Mouse (Mus musculus): ENCODE measurements around the gene Clcn2. TPM values are rescaled to one million over a fixed set of nuclear protein-coding genes. Genes with fewer than 3 reads are reported as not detected.
A peak's percentile ranks its signal among the peaks of the same experiment; 100 is the strongest.

The Clcn2 gene
- polyA plus RNA-seq, 1 experiment = 1.8 TPM

DNA sequence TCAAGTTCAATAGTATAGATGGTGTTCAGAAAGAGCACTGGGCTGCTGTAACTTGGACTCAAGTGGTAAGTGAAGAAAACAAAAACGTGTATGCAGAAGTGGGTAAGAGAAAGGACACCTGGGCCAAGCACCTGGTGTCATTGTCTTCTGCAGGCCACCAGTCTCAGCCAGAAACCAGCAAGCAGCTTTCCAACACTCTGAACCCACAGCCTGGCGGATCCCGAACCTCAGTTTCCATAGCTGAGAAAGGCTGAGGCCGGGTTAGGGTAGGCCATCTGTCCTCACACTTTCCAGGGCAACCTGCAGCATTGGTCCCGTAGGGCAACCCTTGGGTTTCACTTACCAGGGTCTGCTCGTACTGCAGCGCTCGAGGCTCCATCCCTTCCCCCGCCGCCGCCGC is 2.0 kb downstream of the Clcn2 start:
- Histone ChIP-seq H3K9me3 (ENCODE audit: control insufficient read depth, low read length) (no peaks in the 10 kb centered on the region), H3K36me3 (ENCODE audit: control insufficient read depth) (peaks cover 47% of the 10 kb centered on the region), H3K4me3 (replicated peaks) (peak overlapping the region; percentile 80), H3K4me1 (ENCODE audit: control insufficient read depth) (peaks cover 83% of the 10 kb centered on the region), H3K27me3 (ENCODE audit: control insufficient read depth) (no peaks in the 10 kb centered on the region)
- TF ChIP-seq GATA1 (IDR thresholded peaks at IDR 0.05; ENCODE audit: low read length) = no peak
- no peak for TF ChIP-seq TAL1 (IDR thresholded peaks at IDR 0.05; ENCODE audit: low read length)

DNA sequence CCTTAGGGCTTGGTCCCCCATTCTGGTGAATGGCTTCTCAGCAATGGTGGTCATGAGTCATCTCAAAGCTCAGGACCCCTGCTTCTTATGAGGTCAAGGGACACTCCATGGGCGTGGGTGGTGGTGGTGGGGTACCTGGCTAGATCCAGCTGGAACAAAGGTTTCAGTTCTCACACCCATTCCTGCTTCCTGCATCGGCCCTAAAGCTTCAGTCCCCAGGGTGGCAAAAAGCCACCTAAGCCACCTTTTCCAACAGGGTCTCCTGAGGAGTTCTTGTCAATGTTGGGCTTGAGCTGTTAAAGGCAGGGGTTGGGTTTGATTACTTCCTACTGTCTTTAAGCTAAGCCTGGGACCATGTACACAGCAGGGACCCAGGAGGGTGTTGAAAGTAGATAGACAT is 2.4 kb downstream of the Clcn2 start:
- TF ChIP-seq GATA1 (IDR thresholded peaks at IDR 0.05; ENCODE audit: low read length) = no peak
- TF ChIP-seq TAL1 (IDR thresholded peaks at IDR 0.05; ENCODE audit: low read length) = no peak
- Histone ChIP-seq H3K36me3 (ENCODE audit: control insufficient read depth) (peaks cover 47% of the 10 kb centered on the region), H3K27me3 (ENCODE audit: control insufficient read depth) (no peaks in the 10 kb centered on the region), H3K9me3 (ENCODE audit: control insufficient read depth, low read length) (no peaks in the 10 kb centered on the region), H3K4me3 (replicated peaks) (peak overlapping the region; percentile 80), H3K4me1 (ENCODE audit: control insufficient read depth) (peaks cover 87% of the 10 kb centered on the region)

DNA sequence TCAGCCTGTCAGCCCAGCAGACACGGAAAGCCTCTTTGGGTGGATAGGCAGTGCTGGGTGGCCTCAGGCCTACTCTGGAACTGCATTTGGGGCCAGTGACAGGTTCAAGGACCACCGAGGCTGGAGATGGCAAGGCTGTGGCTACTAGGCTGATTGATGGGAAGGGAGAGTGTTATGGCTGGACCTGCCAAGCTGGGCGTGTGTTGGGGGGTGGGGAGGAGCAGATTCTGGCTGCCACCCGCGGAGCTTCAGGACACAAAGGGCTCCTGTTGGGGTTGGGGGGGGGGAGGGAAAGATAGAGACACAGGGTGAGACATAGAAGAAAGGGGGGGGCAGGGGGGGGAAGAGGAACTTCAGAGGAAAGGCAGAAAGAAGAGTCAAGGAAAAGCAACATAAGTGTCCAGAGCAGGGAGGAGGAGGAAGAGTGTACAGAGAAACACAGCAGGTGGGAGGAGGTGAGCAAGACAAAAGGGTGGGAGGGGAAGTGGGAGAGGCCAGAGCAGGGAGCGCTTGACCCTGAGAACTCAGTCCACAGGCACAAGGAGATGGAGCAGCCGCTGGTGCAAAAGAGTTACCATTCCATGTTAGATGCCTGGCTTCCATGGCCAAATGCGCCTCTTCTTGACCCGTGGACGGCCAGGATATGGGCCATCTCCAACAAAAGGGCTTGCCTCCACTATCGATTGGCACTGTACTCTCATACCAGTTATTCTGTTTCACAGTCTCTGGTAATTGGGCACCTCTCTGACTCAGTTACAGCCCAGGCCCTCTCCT is 3.1 kb downstream of the Clcn2 start:
- H3K4me1 ChIP-seq (ENCODE audit: control insufficient read depth) = peaks cover 94% of the 10 kb centered on the region
- no peak for TF ChIP-seq GATA1 (IDR thresholded peaks at IDR 0.05; ENCODE audit: low read length)
- no peak for TF ChIP-seq TAL1 (IDR thresholded peaks at IDR 0.05; ENCODE audit: low read length)
- no peaks in the 10 kb centered on the region for H3K27me3 ChIP-seq (ENCODE audit: control insufficient read depth)

DNA sequence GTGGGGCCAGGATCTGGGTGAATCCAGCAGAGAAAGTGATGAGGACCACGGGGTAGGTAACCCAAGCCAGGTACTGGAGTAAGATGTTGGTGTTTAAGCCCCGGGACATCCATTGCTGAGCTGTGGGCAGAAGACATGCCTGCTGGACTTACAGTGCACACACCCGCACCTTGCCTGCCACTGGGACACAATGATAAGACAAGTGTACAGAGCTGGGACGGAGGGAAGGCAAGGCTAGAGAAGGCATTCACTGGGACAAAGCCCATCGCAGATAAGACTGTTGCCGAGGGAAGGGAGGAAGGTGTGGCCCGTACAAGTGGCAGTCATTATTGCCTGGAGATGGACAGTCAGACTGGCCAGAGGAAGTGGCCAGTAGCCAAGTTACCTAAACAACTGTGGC is 4.7 kb downstream of the Clcn2 start:
- TF ChIP-seq TAL1 (IDR thresholded peaks at IDR 0.05; ENCODE audit: low read length) (peak; percentile 36; the same call in 2 of the 3 replicates), GATA1 (IDR thresholded peaks at IDR 0.05; ENCODE audit: low read length) (peak; percentile 60)
- H3K36me3 ChIP-seq (ENCODE audit: control insufficient read depth) = peaks cover 63% of the 10 kb centered on the region
- H3K4me1 ChIP-seq (ENCODE audit: control insufficient read depth) = peaks cover 100% of the 10 kb centered on the region
- H3K9me3 ChIP-seq (ENCODE audit: control insufficient read depth, low read length) = no peaks in the 10 kb centered on the region
- no peaks in the 10 kb centered on the region for H3K27me3 ChIP-seq (ENCODE audit: control insufficient read depth)
- peak overlapping the region; percentile 80 for H3K4me3 ChIP-seq (replicated peaks)

More for the DNA sequence above, 3.1 kb downstream of the Clcn2 start:
- H3K36me3 ChIP-seq (ENCODE audit: control insufficient read depth) = peaks cover 48% of the 10 kb centered on the region
- H3K9me3 ChIP-seq (ENCODE audit: control insufficient read depth, low read length) = no peaks in the 10 kb centered on the region
- peak overlapping the region; percentile 80 for H3K4me3 ChIP-seq (replicated peaks)

DNA sequence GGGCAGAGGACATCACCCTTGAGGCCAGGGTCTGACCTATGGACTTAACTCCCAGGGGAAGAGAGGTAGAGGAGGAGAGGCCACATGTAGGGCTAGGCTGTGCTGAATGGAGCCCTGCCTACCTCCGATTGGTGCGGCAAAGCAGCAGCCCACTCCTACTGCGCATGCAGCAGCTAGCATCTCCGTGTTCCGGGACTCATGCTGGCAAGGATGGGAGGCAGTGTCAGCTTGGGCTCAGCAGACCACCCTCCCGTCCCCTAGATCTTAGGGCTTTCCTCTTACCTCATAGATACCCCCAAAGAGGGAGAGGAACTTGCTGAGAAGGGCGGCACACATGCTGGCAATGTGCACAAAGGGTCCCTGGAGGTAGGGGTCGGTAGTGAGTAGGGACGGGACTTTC is 5.4 kb downstream of the Clcn2 start:
- Histone ChIP-seq H3K9me3 (ENCODE audit: control insufficient read depth, low read length) (no peaks in the 10 kb centered on the region), H3K27me3 (ENCODE audit: control insufficient read depth) (no peaks in the 10 kb centered on the region), H3K4me3 (replicated peaks) (peak overlapping the region; percentile 80), H3K36me3 (ENCODE audit: control insufficient read depth) (peaks cover 70% of the 10 kb centered on the region), H3K4me1 (ENCODE audit: control insufficient read depth) (peaks cover 100% of the 10 kb centered on the region)
- TF ChIP-seq TAL1 (IDR thresholded peaks at IDR 0.05; ENCODE audit: low read length) (no peak), GATA1 (IDR thresholded peaks at IDR 0.05; ENCODE audit: low read length) (no peak)

DNA sequence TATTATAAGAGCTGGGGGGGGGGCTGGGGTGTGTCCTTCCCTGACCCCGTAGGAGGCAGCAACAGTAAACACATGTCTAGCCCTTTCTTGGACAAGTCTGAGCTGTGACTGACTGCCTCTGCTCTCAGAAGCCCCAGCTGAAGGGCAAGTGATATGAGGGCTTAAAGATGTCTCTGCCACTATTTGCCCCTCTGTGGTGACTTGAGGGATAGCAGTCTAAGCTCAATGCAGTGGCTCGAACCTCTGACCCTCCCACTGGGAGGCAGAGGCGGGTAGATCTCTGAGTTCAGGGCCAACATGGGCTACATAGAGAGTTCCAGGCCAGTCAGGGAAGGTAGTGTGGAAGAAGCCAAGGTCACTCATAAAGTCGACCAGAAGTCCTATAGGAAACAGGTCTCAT is 6.7 kb downstream of the Clcn2 start:
- H3K36me3 ChIP-seq (ENCODE audit: control insufficient read depth) = peaks cover 83% of the 10 kb centered on the region
- H3K27me3 ChIP-seq (ENCODE audit: control insufficient read depth) = no peaks in the 10 kb centered on the region
- H3K4me3 ChIP-seq (replicated peaks) = no peak overlapping the region
- H3K4me1 ChIP-seq (ENCODE audit: control insufficient read depth) = peaks cover 100% of the 10 kb centered on the region
- TF ChIP-seq TAL1 (IDR thresholded peaks at IDR 0.05; ENCODE audit: low read length) (no peak), GATA1 (IDR thresholded peaks at IDR 0.05; ENCODE audit: low read length) (no peak)
- H3K9me3 ChIP-seq (ENCODE audit: control insufficient read depth, low read length) = no peaks in the 10 kb centered on the region

DNA sequence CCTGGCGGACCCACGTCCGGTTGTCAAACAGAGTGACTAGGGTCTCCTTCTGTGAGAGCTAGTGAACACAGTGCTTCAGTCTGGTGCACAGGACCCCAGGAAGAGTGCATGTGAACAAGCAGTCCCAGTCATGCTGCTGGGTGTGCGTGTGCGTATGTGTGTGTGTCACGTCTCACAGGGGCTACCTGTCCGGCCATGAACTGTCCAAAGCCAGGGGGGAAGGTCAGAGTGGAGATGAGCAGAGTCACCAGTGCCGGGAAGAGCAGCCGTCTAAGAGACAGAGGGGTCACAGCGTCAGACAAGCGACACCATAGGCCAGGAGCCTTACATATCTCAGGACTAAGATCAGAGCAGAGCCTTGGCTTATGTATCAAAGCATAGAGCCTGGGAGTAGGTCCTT is 7.2 kb downstream of the Clcn2 start:
- H3K4me1 ChIP-seq (ENCODE audit: control insufficient read depth) = peaks cover 100% of the 10 kb centered on the region
- peaks cover 88% of the 10 kb centered on the region for H3K36me3 ChIP-seq (ENCODE audit: control insufficient read depth)
- H3K27me3 ChIP-seq (ENCODE audit: control insufficient read depth) = no peaks in the 10 kb centered on the region
- no peaks in the 10 kb centered on the region for H3K9me3 ChIP-seq (ENCODE audit: control insufficient read depth, low read length)
- TF ChIP-seq GATA1 (IDR thresholded peaks at IDR 0.05; ENCODE audit: low read length) (no peak), TAL1 (IDR thresholded peaks at IDR 0.05; ENCODE audit: low read length) (no peak)
- H3K4me3 ChIP-seq (replicated peaks) = no peak overlapping the region

DNA sequence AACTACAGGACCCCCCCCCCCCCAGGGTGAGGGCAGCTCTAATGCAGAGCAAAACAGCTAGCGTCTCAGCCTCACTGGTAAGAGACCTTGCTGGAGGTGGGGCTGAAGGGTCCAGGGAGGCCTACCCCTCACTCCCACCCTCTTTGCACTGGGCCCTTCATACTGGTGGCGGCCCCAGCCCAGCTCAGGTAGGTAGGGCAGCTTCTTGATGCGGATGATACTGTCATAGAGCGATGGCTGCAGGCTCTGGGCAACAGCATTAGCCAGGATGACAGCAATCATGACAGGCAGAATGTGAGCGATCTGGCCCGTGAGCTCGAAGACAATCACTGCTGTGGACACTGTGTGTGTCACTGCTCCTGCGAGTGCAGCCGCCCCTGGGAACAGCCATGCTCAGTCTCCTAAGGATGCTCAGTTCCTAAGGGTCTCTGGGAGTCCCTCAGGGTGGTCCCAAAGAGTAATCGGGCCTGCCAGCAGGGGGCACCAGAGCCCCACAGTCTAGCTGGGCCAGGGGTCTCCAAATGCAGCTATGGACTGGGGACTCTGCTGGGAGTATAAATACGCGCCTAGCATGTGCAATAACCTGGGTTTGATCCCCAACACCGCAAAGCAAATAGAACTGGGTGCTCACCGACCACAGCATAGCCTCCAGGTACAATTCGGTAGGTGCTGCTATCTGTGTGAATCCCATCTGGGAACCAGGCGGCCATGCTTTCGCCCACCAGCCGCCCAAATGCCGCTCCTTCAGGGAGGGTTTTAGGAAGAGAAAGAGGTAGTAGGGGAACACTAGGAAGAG is 8.4 kb downstream of the Clcn2 start:
- peaks cover 99% of the 10 kb centered on the region for H3K36me3 ChIP-seq (ENCODE audit: control insufficient read depth)
- H3K27me3 ChIP-seq (ENCODE audit: control insufficient read depth) = no peaks in the 10 kb centered on the region
- no peak for TF ChIP-seq GATA1 (IDR thresholded peaks at IDR 0.05; ENCODE audit: low read length)
- no peak for TF ChIP-seq TAL1 (IDR thresholded peaks at IDR 0.05; ENCODE audit: low read length)
- H3K4me1 ChIP-seq (ENCODE audit: control insufficient read depth) = peaks cover 100% of the 10 kb centered on the region
- H3K9me3 ChIP-seq (ENCODE audit: control insufficient read depth, low read length) = no peaks in the 10 kb centered on the region
- H3K4me3 ChIP-seq (replicated peaks) = no peak overlapping the region

DNA sequence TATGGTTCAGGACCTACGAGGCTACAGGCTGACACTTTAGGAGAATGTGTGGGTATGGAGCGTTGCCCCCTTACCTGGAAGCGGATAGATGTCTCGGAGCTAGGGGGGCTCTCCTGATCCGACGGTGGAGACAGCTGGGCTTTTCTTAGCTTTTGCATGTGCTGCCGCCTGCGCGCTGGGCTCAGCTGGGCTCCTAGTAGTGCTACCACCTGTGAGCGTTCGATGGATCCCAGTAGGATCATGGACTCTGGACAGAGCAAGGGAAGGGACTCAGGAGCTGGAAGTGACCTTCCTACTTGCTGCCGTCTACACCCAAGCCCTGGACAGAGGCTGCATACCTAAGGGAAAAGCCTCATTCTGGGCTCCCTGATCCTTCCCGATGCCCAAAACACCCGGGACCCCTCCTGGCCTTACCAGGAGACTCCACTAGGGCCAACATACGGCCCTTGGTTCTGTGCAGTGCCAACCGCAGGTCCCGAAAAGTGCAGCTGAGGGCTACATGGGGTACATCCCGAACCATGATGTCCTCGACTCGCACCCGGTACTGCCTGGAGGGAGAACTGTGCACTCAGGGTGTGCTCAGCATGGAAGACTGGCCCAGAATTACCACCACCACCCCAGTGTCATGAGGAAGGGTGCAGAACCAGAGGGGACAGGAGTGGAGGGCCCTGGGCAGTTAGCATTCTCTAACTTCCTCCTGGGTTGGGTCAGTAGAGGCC is 9.2 kb downstream of the Clcn2 start:
- peaks cover 97% of the 10 kb centered on the region for H3K36me3 ChIP-seq (ENCODE audit: control insufficient read depth)
- peaks cover 100% of the 10 kb centered on the region for H3K4me1 ChIP-seq (ENCODE audit: control insufficient read depth)

More for the DNA sequence above, 9.2 kb downstream of the Clcn2 start:
- no peaks in the 10 kb centered on the region for H3K27me3 ChIP-seq (ENCODE audit: control insufficient read depth)
- no peak for TF ChIP-seq TAL1 (IDR thresholded peaks at IDR 0.05; ENCODE audit: low read length)
- TF ChIP-seq GATA1 (IDR thresholded peaks at IDR 0.05; ENCODE audit: low read length) = no peak
- no peaks in the 10 kb centered on the region for H3K9me3 ChIP-seq (ENCODE audit: control insufficient read depth, low read length)
- H3K4me3 ChIP-seq (replicated peaks) = no peak overlapping the region

Measured in erythroblast, embryonic 14.5 days (primary cell).